In genomic region chr11:120519738-120520137, GRCm38 (mm10) we compare ENCODE assay signal across 8 mouse cellular contexts. TPM values are rescaled to one million over a fixed set of nuclear protein-coding genes. Genes with fewer than 3 reads are reported as not detected.
DNase-seq lines count a peak whose midpoint lies in the region; ATAC-seq and TF ChIP-seq lines count a peak whose summit lies in the region.
"Had no signal": no experiment of that assay in that cellular context is flagged by ENCODE, and none has a peak within 500 bp of the region (broad histone marks: within the 10 kb centered on the region; RNA-seq: fewer than 3 reads in every experiment).

No protein-coding gene starts in this region.

- TF ChIP-seq POLR2A in CH12.LX (IDR thresholded peaks at IDR 0.05; ENCODE audit: low read depth, low read length) = peak; percentile 79

- peak overlapping the region in 1 of 3 experiments; percentile 27 for H3K4me3 ChIP-seq in CH12.LX (replicated peaks in 1 of 3; ENCODE audit: low read depth in 2 of 3, low read length in 2 of 3, poor library complexity in 1 of 3)
- H3K4me3 ChIP-seq in limb, embryonic 11.5 days (ENCODE audit: low read depth, low read length) = no peak overlapping the region
- no peak overlapping the region for H3K4me3 ChIP-seq in forebrain, embryonic 13.5 days
- H3K4me3 ChIP-seq: neural tube, embryonic 12.5 days had no signal

- H3K27ac ChIP-seq in CH12.LX (ENCODE audit: insufficient read depth, low read depth) = no peak overlapping the region
- no peak overlapping the region for H3K27ac ChIP-seq in limb, embryonic 11.5 days (replicated peaks; ENCODE audit: low read depth, low read length)
- H3K27ac ChIP-seq in forebrain, embryonic 13.5 days = no peak overlapping the region
- H3K27ac ChIP-seq: neural tube, embryonic 12.5 days had no signal

- WGBS in limb, embryonic 11.5 days = 34% methylated on average over 9 of the region's 9 CpGs
- 50% methylated on average over 9 of the region's 9 CpGs for WGBS in forebrain, embryonic 13.5 days

- no peak for DNase-seq in CH12.LX (ENCODE audit: extremely low read depth)
- DNase-seq in T-cell, adult 2 months (ENCODE audit: low spot score) = peak; percentile 9
- peak; percentile 80 for DNase-seq in heart, adult 8-10 months (ENCODE audit: low spot score)
- peak; percentile 46 for DNase-seq in limb, embryonic 11.5 days (ENCODE audit: low spot score)
- DNase-seq in monocyte, adult 2 months (ENCODE audit: low read depth in 1 of 2, low spot score in 2 of 2) = peak; percentile 65 to 67
- DNase-seq in urinary bladder, postnatal 25 days (ENCODE audit: low spot score) = no peak

- no peak for TF ChIP-seq RAD21 in CH12.LX (IDR thresholded peaks at IDR 0.05; ENCODE audit: low read depth, low read length)

- H3K4me1 ChIP-seq in CH12.LX (ENCODE audit: control insufficient read depth in 1 of 2, insufficient read depth in 2 of 2) = peaks cover 0 to 18% of the 10 kb centered on the region in 2 experiments; a peak in 2 of 4 replicates
- peaks cover 6% of the 10 kb centered on the region; the same call in 1 of the 2 replicates for H3K4me1 ChIP-seq in limb, embryonic 11.5 days (ENCODE audit: control insufficient read depth, insufficient read depth, low read length)
- no peaks in the 10 kb centered on the region for H3K4me1 ChIP-seq in forebrain, embryonic 13.5 days

- no peak for TF ChIP-seq EP300 in CH12.LX (IDR thresholded peaks at IDR 0.05; ENCODE audit: low read length)

- H3K36me3 ChIP-seq in CH12.LX (replicated peaks in 1 of 2; ENCODE audit: control insufficient read depth in 1 of 2, insufficient read depth in 1 of 2, low read length in 1 of 2) = no peaks in the 10 kb centered on the region
- H3K36me3 ChIP-seq in limb, embryonic 11.5 days (ENCODE audit: control insufficient read depth, insufficient read depth, low read length) = no peaks in the 10 kb centered on the region
- H3K36me3 ChIP-seq in forebrain, embryonic 13.5 days (ENCODE audit: poor library complexity, severe bottlenecking) = no peaks in the 10 kb centered on the region
- H3K36me3 ChIP-seq: neural tube, embryonic 12.5 days had no signal

- in situ Hi-C loops in CH12.LX (cut with MboI; ENCODE audit: low pct_ligation_motif_present, low pct_unique_long_range_greater_than_20kb, low sequenced_read_pairs) = loop anchor here (5.0 kb wide), 1 partner anchor 48 kb away; no protein-coding TSS in a partner anchor

- peaks cover 6% of the 10 kb centered on the region for H3K9me3 ChIP-seq in CH12.LX (replicated peaks; ENCODE audit: low read length)
- H3K9me3 ChIP-seq in limb, embryonic 11.5 days (ENCODE audit: control insufficient read depth, low read length) = no peaks in the 10 kb centered on the region
- no peaks in the 10 kb centered on the region for H3K9me3 ChIP-seq in forebrain, embryonic 13.5 days (replicated peaks)
- H3K9me3 ChIP-seq: neural tube, embryonic 12.5 days had no signal

- H3K4me2 ChIP-seq in CH12.LX (ENCODE audit: insufficient read depth, low read depth, poor library complexity, severe bottlenecking) = peak overlapping the region; percentile 56; the same call in 1 of the 2 replicates
- H3K4me2 ChIP-seq in limb, embryonic 11.5 days (ENCODE audit: low read depth, severe bottlenecking) = no peak overlapping the region
- H3K4me2 ChIP-seq in forebrain, embryonic 13.5 days = no peak overlapping the region
- H3K4me2 ChIP-seq: neural tube, embryonic 12.5 days had no signal

- dilution Hi-C loops in CH12.LX (cut with MboI; ENCODE audit: extremely low pct_ligation_motif_present, extremely low pct_unique_long_range_greater_than_20kb, low sequenced_read_pairs) = no loop called here

- H3K79me2 ChIP-seq in CH12.LX (replicated peaks; ENCODE audit: control insufficient read depth, extremely low read depth, insufficient read depth, poor library complexity, severe bottlenecking) = no peaks in the 10 kb centered on the region

- ATAC-seq in limb, embryonic 11.5 days (ENCODE audit: insufficient number of reproducible peaks, low FRiP score, low TSS enrichment, low read depth) = no peak
- no peak for ATAC-seq in forebrain, embryonic 13.5 days

- H3K27me3 ChIP-seq in CH12.LX (replicated peaks) = no peaks in the 10 kb centered on the region
- no peaks in the 10 kb centered on the region for H3K27me3 ChIP-seq in limb, embryonic 11.5 days (ENCODE audit: control insufficient read depth, insufficient read depth, low read length)
- H3K27me3 ChIP-seq in forebrain, embryonic 13.5 days = no peaks in the 10 kb centered on the region
- H3K27me3 ChIP-seq: neural tube, embryonic 12.5 days had no signal

- peak overlapping the region; percentile 39; the same call in 1 of the 2 replicates for H3K9ac ChIP-seq in CH12.LX (ENCODE audit: insufficient read depth, low read depth)
- peak overlapping the region; percentile 17; the same call in 1 of the 2 replicates for H3K9ac ChIP-seq in limb, embryonic 11.5 days (ENCODE audit: low read length)
- no peak overlapping the region for H3K9ac ChIP-seq in forebrain, embryonic 13.5 days
- H3K9ac ChIP-seq: neural tube, embryonic 12.5 days had no signal

- no peak for TF ChIP-seq CTCF in CH12.LX (conservative IDR thresholded peaks at IDR 0.05 in 1 of 2, IDR thresholded peaks at IDR 0.05 in 1 of 2; ENCODE audit: low read depth in 2 of 2, low read length in 2 of 2)

TF ChIP-seq in CH12.LX, 34 proteins besides CTCF, POLR2A, EP300 and RAD21 (continues in another document):
- TF ChIP-seq NELFE (IDR thresholded peaks at IDR 0.05; ENCODE audit: low read depth, low read length) (no peak), USF1 (IDR thresholded peaks at IDR 0.05; ENCODE audit: low read depth, low read length) (no peak), SIN3A (IDR thresholded peaks at IDR 0.05; ENCODE audit: low read length) (no peak), RCOR1 (conservative IDR thresholded peaks at IDR 0.05; ENCODE audit: low read depth, low read length) (no peak), E2F4 (IDR thresholded peaks at IDR 0.05; ENCODE audit: insufficient replicate concordance, low read depth, low read length) (no peak), NRF1 (IDR thresholded peaks at IDR 0.05; ENCODE audit: low read depth, low read length) (no peak), BHLHE40 (IDR thresholded peaks at IDR 0.05; ENCODE audit: low read depth, low read length) (no peak), MXI1 (IDR thresholded peaks at IDR 0.05; ENCODE audit: low read depth, low read length) (no peak), JUN (IDR thresholded peaks at IDR 0.05; ENCODE audit: insufficient read depth, low read depth, low read length) (peak; percentile 87), TBP (conservative IDR thresholded peaks at IDR 0.05; ENCODE audit: low read depth, low read length) (peak; percentile 79), ZC3H11A (IDR thresholded peaks at IDR 0.05; ENCODE audit: low read depth, low read length) (no peak), TCF12 (IDR thresholded peaks at IDR 0.05; ENCODE audit: low read depth, low read length) (peak; percentile 62; the same call in 1 of the 2 replicates), JUND (conservative IDR thresholded peaks at IDR 0.05; ENCODE audit: low read depth, low read length) (0 out of 2 replicates have a peak, but pooled peaks have one; percentile 47), ZNF384 (IDR thresholded peaks at IDR 0.05; ENCODE audit: low read depth, low read length) (no peak), MAX (IDR thresholded peaks at IDR 0.05; ENCODE audit: low read length) (no peak), HCFC1 (IDR thresholded peaks at IDR 0.05; ENCODE audit: low read depth, low read length) (peak; percentile 16; the same call in 1 of the 2 replicates), UBTF (IDR thresholded peaks at IDR 0.05; ENCODE audit: low read depth, low read length) (no peak), ZKSCAN1 (IDR thresholded peaks at IDR 0.05; ENCODE audit: borderline replicate concordance, low read depth, low read length) (no peak), MEF2A (IDR thresholded peaks at IDR 0.05; ENCODE audit: borderline replicate concordance, low read depth, low read length) (peak; percentile 98)

RNA-seq across cellular contexts. Expression of gene Gcgr, which starts 10.8 kb away (rescaled TPM):
- total RNA-seq in CH12.LX (2012; rRNA removed) = 0.13 TPM in 1 of 2 replicates, not detected in the other
- 0.09 and 0.16 TPM in 2 replicates for total RNA-seq in CH12.LX (2014; rRNA removed)
- polyA plus RNA-seq in CH12.LX (2012; ENCODE audit: insufficient read length, low read depth) = 0.20 TPM in 1 of 2 replicates, not detected in the other
- total RNA-seq in heart, adult 8-10 months (2022) = 1 to 10 TPM in 1 of 4 experiments, under 1 TPM in 3; 0.69 to 1.0 (median 0.78) TPM
- 0.71 and 1.8 TPM in 2 replicates for polyA plus RNA-seq in limb, embryonic 11.5 days (2014; fragmentation: Nextera tagmentation; extraction: Ambion mirVana)
- 0.08 and 0.21 TPM in 2 replicates for polyA plus RNA-seq in forebrain, embryonic 13.5 days (2015; fragmentation: Nextera tagmentation; extraction: Ambion mirVana)

RNA-seq across cellular contexts. Expression of gene Slc25a10, which starts 28.1 kb away (rescaled TPM):
- total RNA-seq in CH12.LX (2012; rRNA removed) = 32.9 and 48.5 TPM in 2 replicates
- total RNA-seq in CH12.LX (2014; rRNA removed) = 29.5 and 34.6 TPM in 2 replicates
- polyA plus RNA-seq in CH12.LX (2012; ENCODE audit: insufficient read length, low read depth) = 43.4 and 45.9 TPM in 2 replicates
- 10 to 100 TPM; 13.7 to 19.4 (median 16.0) TPM for total RNA-seq in heart, adult 8-10 months (2022)
- 57.8 and 58.5 TPM in 2 replicates for polyA plus RNA-seq in limb, embryonic 11.5 days (2014; fragmentation: Nextera tagmentation; extraction: Ambion mirVana)
- polyA plus RNA-seq in forebrain, embryonic 13.5 days (2015; fragmentation: Nextera tagmentation; extraction: Ambion mirVana) = 31.1 and 41.9 TPM in 2 replicates

RNA-seq across cellular contexts. Expression of gene Mcrip1, which starts 29.8 kb away (rescaled TPM):
- 25.8 and 39.6 TPM in 2 replicates for total RNA-seq in CH12.LX (2012; rRNA removed)
- total RNA-seq in CH12.LX (2014; rRNA removed) = 37.6 and 46.2 TPM in 2 replicates
- polyA plus RNA-seq in CH12.LX (2012; ENCODE audit: insufficient read length, low read depth) = 60.2 and 66.5 TPM in 2 replicates
- total RNA-seq in heart, adult 8-10 months (2022) = 10 to 100 TPM; 37.5 to 41.0 (median 38.5) TPM
- 234 and 252 TPM in 2 replicates for polyA plus RNA-seq in limb, embryonic 11.5 days (2014; fragmentation: Nextera tagmentation; extraction: Ambion mirVana)
- 228 and 240 TPM in 2 replicates for polyA plus RNA-seq in forebrain, embryonic 13.5 days (2015; fragmentation: Nextera tagmentation; extraction: Ambion mirVana)

RNA-seq across cellular contexts. Expression of gene Ppp1r27, which starts 31.2 kb away (rescaled TPM):
- total RNA-seq in CH12.LX (2012; rRNA removed) (not detected in 2 replicates), CH12.LX (2014; rRNA removed) (not detected in 2 replicates)
- polyA plus RNA-seq in CH12.LX (2012; ENCODE audit: insufficient read length, low read depth) = not detected in 2 replicates
- total RNA-seq in heart, adult 8-10 months (2022) = under 1 TPM in 1 of 4 experiments, not detected in 3; 0.34 TPM
- 0.47 and 0.85 TPM in 2 replicates for polyA plus RNA-seq in limb, embryonic 11.5 days (2014; fragmentation: Nextera tagmentation; extraction: Ambion mirVana)
- not detected in 2 replicates for polyA plus RNA-seq in forebrain, embryonic 13.5 days (2015; fragmentation: Nextera tagmentation; extraction: Ambion mirVana)
- polyA plus RNA-seq: neural tube, embryonic 12.5 days had no signal

RNA-seq across cellular contexts. Expression of gene Mrpl12, which starts 35.3 kb away (rescaled TPM):
- total RNA-seq in CH12.LX (2012; rRNA removed) = 267 and 336 TPM in 2 replicates
- total RNA-seq in CH12.LX (2014; rRNA removed) = 47.5 and 60.3 TPM in 2 replicates
- polyA plus RNA-seq in CH12.LX (2012; ENCODE audit: insufficient read length, low read depth) = 341 and 363 TPM in 2 replicates
- total RNA-seq in heart, adult 8-10 months (2022) = 100 to 1,000 TPM; 233 to 251 (median 242) TPM
- polyA plus RNA-seq in limb, embryonic 11.5 days (2014; fragmentation: Nextera tagmentation; extraction: Ambion mirVana) = 166 and 177 TPM in 2 replicates
- polyA plus RNA-seq in forebrain, embryonic 13.5 days (2015; fragmentation: Nextera tagmentation; extraction: Ambion mirVana) = 127 TPM in 2 replicates

Comparison
In these comparisons a context has a peak if more than half of its experiments do, and no peak if none do; other contexts are left out.
1. DNase-seq: peak in T-cell, adult 2 months (single experiment), heart, adult 8-10 months (single experiment), limb, embryonic 11.5 days (single experiment) and monocyte, adult 2 months (2 of 2); none in CH12.LX (single experiment) and urinary bladder, postnatal 25 days (single experiment).